Mouse (Mus musculus): ENCODE results near the gene Chchd6. TPM values are rescaled to one million over a fixed set of nuclear protein-coding genes. Genes with fewer than 3 reads are reported as not detected.

Gene Chchd6
- polyA plus RNA-seq, 1 experiment from 2014 or later, result 168 TPM

- no peak overlapping the region for H3K4me2 ChIP-seq (ENCODE audit: low read length)
- no peaks in the 10 kb centered on the region for H3K9me3 ChIP-seq (ENCODE audit: control insufficient read depth, low read length)
- H3K4me3 ChIP-seq (replicated peaks; ENCODE audit: low read length), result no peak overlapping the region
- no peak overlapping the region for H3K9ac ChIP-seq (replicated peaks; ENCODE audit: low read depth, low read length)
- peaks cover 5% of the 10 kb centered on the region for H3K36me3 ChIP-seq (ENCODE audit: control insufficient read depth, insufficient read depth)
- WGBS, result 95% methylated on average over 1 of the region's 1 CpGs
- ATAC-seq, result no peak
- no peaks in the 10 kb centered on the region for H3K27me3 ChIP-seq (replicated peaks; ENCODE audit: control insufficient read depth, insufficient read depth, low read length)
- H3K27ac ChIP-seq (ENCODE audit: low read length), result no peak overlapping the region
- H3K4me1 ChIP-seq (replicated peaks; ENCODE audit: control insufficient read depth, insufficient read depth, low read length), result peaks cover 24% of the 10 kb centered on the region
Observed at GRCm38 (mm10) chr6:89345855-89346254, 249.6 kb downstream of the Chchd6 start.

GRCm38 (mm10) chr6:89345486-89345785 lies 250.0 kb downstream of the Chchd6 start:
- no peak for ATAC-seq
- no peaks in the 10 kb centered on the region for H3K9me3 ChIP-seq (ENCODE audit: control insufficient read depth, low read length)
- WGBS, result 63% methylated on average over 3 of the region's 3 CpGs
- peaks cover 5% of the 10 kb centered on the region for H3K36me3 ChIP-seq (ENCODE audit: control insufficient read depth, insufficient read depth)
- H3K4me2 ChIP-seq (ENCODE audit: low read length), result no peak overlapping the region
- H3K27ac ChIP-seq (ENCODE audit: low read length), result peak overlapping the region; percentile 42; the same call in 1 of the 2 replicates
- H3K27me3 ChIP-seq (replicated peaks; ENCODE audit: control insufficient read depth, insufficient read depth, low read length), result no peaks in the 10 kb centered on the region
- H3K4me3 ChIP-seq (replicated peaks; ENCODE audit: low read length), result no peak overlapping the region
- peaks cover 20% of the 10 kb centered on the region for H3K4me1 ChIP-seq (replicated peaks; ENCODE audit: control insufficient read depth, insufficient read depth, low read length)
- no peak overlapping the region for H3K9ac ChIP-seq (replicated peaks; ENCODE audit: low read depth, low read length)

- H3K4me2 ChIP-seq (ENCODE audit: low read length), result no peak overlapping the region
- H3K4me1 ChIP-seq (replicated peaks; ENCODE audit: control insufficient read depth, insufficient read depth, low read length), result peaks cover 14% of the 10 kb centered on the region
- 28% methylated on average over 10 of the region's 10 CpGs for WGBS
- peak overlapping the region; percentile 42 for H3K27ac ChIP-seq (ENCODE audit: low read length)
- H3K4me3 ChIP-seq (replicated peaks; ENCODE audit: low read length), result no peak overlapping the region
- peak; percentile 71 for ATAC-seq
- no peaks in the 10 kb centered on the region for H3K9me3 ChIP-seq (ENCODE audit: control insufficient read depth, low read length)
- no peaks in the 10 kb centered on the region for H3K27me3 ChIP-seq (replicated peaks; ENCODE audit: control insufficient read depth, insufficient read depth, low read length)
- H3K9ac ChIP-seq (replicated peaks; ENCODE audit: low read depth, low read length), result peak overlapping the region; percentile 37; the same call in 1 of the 2 replicates
- peaks cover 10% of the 10 kb centered on the region for H3K36me3 ChIP-seq (ENCODE audit: control insufficient read depth, insufficient read depth)
Observed at GRCm38 (mm10) chr6:89344613-89345485, 250.6 kb downstream of the Chchd6 start.

GRCm38 (mm10) chr6:89341981-89342380 lies 253.5 kb downstream of the Chchd6 start:
- no peak overlapping the region for H3K4me3 ChIP-seq (replicated peaks; ENCODE audit: low read length)
- no peak for ATAC-seq
- WGBS, result 92% methylated on average over 4 of the region's 4 CpGs

GRCm38 (mm10) chr6:89339447-89339846 lies 256.0 kb downstream of the Chchd6 start:
- Histone ChIP-seq H3K4me2 (ENCODE audit: low read length) (no peak overlapping the region), H3K4me3 (replicated peaks; ENCODE audit: low read length) (no peak overlapping the region), H3K36me3 (ENCODE audit: control insufficient read depth, insufficient read depth) (peaks cover 33% of the 10 kb centered on the region), H3K27me3 (replicated peaks; ENCODE audit: control insufficient read depth, insufficient read depth, low read length) (no peaks in the 10 kb centered on the region), H3K27ac (ENCODE audit: low read length) (no peak overlapping the region), H3K9ac (replicated peaks; ENCODE audit: low read depth, low read length) (no peak overlapping the region), H3K4me1 (replicated peaks; ENCODE audit: control insufficient read depth, insufficient read depth, low read length) (peaks cover 2% of the 10 kb centered on the region), H3K9me3 (ENCODE audit: control insufficient read depth, low read length) (no peaks in the 10 kb centered on the region)
- ATAC-seq, result no peak
- 87% methylated on average over 2 of the region's 2 CpGs for WGBS

More at GRCm38 (mm10) chr6:89341981-89342380, 253.5 kb downstream of the Chchd6 start:
- peaks cover 28% of the 10 kb centered on the region for H3K36me3 ChIP-seq (ENCODE audit: control insufficient read depth, insufficient read depth)
- no peak overlapping the region for H3K4me2 ChIP-seq (ENCODE audit: low read length)
- no peaks in the 10 kb centered on the region for H3K27me3 ChIP-seq (replicated peaks; ENCODE audit: control insufficient read depth, insufficient read depth, low read length)
- peaks cover 13% of the 10 kb centered on the region for H3K4me1 ChIP-seq (replicated peaks; ENCODE audit: control insufficient read depth, insufficient read depth, low read length)
- H3K9me3 ChIP-seq (ENCODE audit: control insufficient read depth, low read length), result no peaks in the 10 kb centered on the region
- no peak overlapping the region for H3K9ac ChIP-seq (replicated peaks; ENCODE audit: low read depth, low read length)
- H3K27ac ChIP-seq (ENCODE audit: low read length), result no peak overlapping the region

GRCm38 (mm10) chr6:89338733-89339132 lies 256.7 kb downstream of the Chchd6 start:
- no peak overlapping the region for H3K4me3 ChIP-seq (replicated peaks; ENCODE audit: low read length)
- H3K9me3 ChIP-seq (ENCODE audit: control insufficient read depth, low read length), result no peaks in the 10 kb centered on the region
- H3K27ac ChIP-seq (ENCODE audit: low read length), result no peak overlapping the region
- WGBS, result 96% methylated on average over 8 of the region's 8 CpGs
- H3K4me2 ChIP-seq (ENCODE audit: low read length), result no peak overlapping the region
- no peaks in the 10 kb centered on the region for H3K27me3 ChIP-seq (replicated peaks; ENCODE audit: control insufficient read depth, insufficient read depth, low read length)
- ATAC-seq, result no peak
- H3K36me3 ChIP-seq (ENCODE audit: control insufficient read depth, insufficient read depth), result peaks cover 33% of the 10 kb centered on the region
- peaks cover 8% of the 10 kb centered on the region for H3K4me1 ChIP-seq (replicated peaks; ENCODE audit: control insufficient read depth, insufficient read depth, low read length)
- H3K9ac ChIP-seq (replicated peaks; ENCODE audit: low read depth, low read length), result no peak overlapping the region

GRCm38 (mm10) chr6:89337574-89337973 lies 257.9 kb downstream of the Chchd6 start:
- no peaks in the 10 kb centered on the region for H3K9me3 ChIP-seq (ENCODE audit: control insufficient read depth, low read length)
- H3K4me3 ChIP-seq (replicated peaks; ENCODE audit: low read length), result no peak overlapping the region
- H3K4me2 ChIP-seq (ENCODE audit: low read length), result no peak overlapping the region
- WGBS, result 76% methylated on average over 9 of the region's 9 CpGs
- H3K4me1 ChIP-seq (replicated peaks; ENCODE audit: control insufficient read depth, insufficient read depth, low read length), result peaks cover 11% of the 10 kb centered on the region
- H3K36me3 ChIP-seq (ENCODE audit: control insufficient read depth, insufficient read depth), result peaks cover 38% of the 10 kb centered on the region
- ATAC-seq, result no peak
- H3K9ac ChIP-seq (replicated peaks; ENCODE audit: low read depth, low read length), result no peak overlapping the region
- H3K27ac ChIP-seq (ENCODE audit: low read length), result no peak overlapping the region
- H3K27me3 ChIP-seq (replicated peaks; ENCODE audit: control insufficient read depth, insufficient read depth, low read length), result no peaks in the 10 kb centered on the region

GRCm38 (mm10) chr6:89333964-89334702 lies 261.3 kb downstream of the Chchd6 start:
- 37% methylated on average over 12 of the region's 12 CpGs for WGBS
- Histone ChIP-seq H3K9ac (replicated peaks; ENCODE audit: low read depth, low read length) (no peak overlapping the region), H3K4me2 (ENCODE audit: low read length) (no peak overlapping the region), H3K9me3 (ENCODE audit: control insufficient read depth, low read length) (no peaks in the 10 kb centered on the region), H3K27ac (ENCODE audit: low read length) (0 out of 2 replicates have a peak overlapping the region, but pooled peaks have one; percentile 8), H3K27me3 (replicated peaks; ENCODE audit: control insufficient read depth, insufficient read depth, low read length) (no peaks in the 10 kb centered on the region), H3K4me3 (replicated peaks; ENCODE audit: low read length) (no peak overlapping the region), H3K36me3 (ENCODE audit: control insufficient read depth, insufficient read depth) (peaks cover 50% of the 10 kb centered on the region), H3K4me1 (replicated peaks; ENCODE audit: control insufficient read depth, insufficient read depth, low read length) (peaks cover 11% of the 10 kb centered on the region)
- peak; percentile 75 for ATAC-seq
